Mouse (Mus musculus): ENCODE measurements around the gene Rnf207.

Gene Rnf207

GRCm38 (mm10) chr4:152292102-152292765 lies 26.6 kb downstream of the Rnf207 start:
- no peak for DNase-seq

GRCm38 (mm10) chr4:152291562-152291961 lies 27.2 kb downstream of the Rnf207 start, which contains the start of gene Hes3:
Gene Hes3 (minus strand): TSS chr4:152291662.
- DNase-seq, result no peak

- no peak for DNase-seq
These were observed 27.8 kb downstream of the Rnf207 start for GRCm38 (mm10) chr4:152290991-152291390.

GRCm38 (mm10) chr4:152290385-152290784 lies 28.4 kb downstream of the Rnf207 start:
- no peak for DNase-seq

- DNase-seq, result no peak
These were observed 30.3 kb downstream of the Rnf207 start for GRCm38 (mm10) chr4:152288398-152288945.

- DNase-seq, result no peak
These were observed 31.3 kb downstream of the Rnf207 start for GRCm38 (mm10) chr4:152287317-152288120.

- peak; percentile 70 for DNase-seq
These were observed 31.9 kb downstream of the Rnf207 start for GRCm38 (mm10) chr4:152286887-152287286.

GRCm38 (mm10) chr4:152286183-152286582 lies 32.6 kb downstream of the Rnf207 start:
- DNase-seq, result no peak

- DNase-seq, result peak; percentile 70
These were observed 33.3 kb downstream of the Rnf207 start for GRCm38 (mm10) chr4:152285505-152285904.

- DNase-seq, result peak; percentile 86
These were observed 35.4 kb downstream of the Rnf207 start for GRCm38 (mm10) chr4:152283186-152283950.

- DNase-seq, result no peak
These were observed 36.1 kb downstream of the Rnf207 start for GRCm38 (mm10) chr4:152282721-152283120.

GRCm38 (mm10) chr4:152281601-152282000 lies 37.2 kb downstream of the Rnf207 start:
- no peak for DNase-seq

GRCm38 (mm10) chr4:152278986-152279385 lies 39.8 kb downstream of the Rnf207 start:
- DNase-seq, result no peak

GRCm38 (mm10) chr4:152277916-152278315 lies 40.9 kb downstream of the Rnf207 start:
- DNase-seq, result no peak

GRCm38 (mm10) chr4:152276389-152277347 lies 42.1 kb downstream of the Rnf207 start:
- DNase-seq, result no peak

GRCm38 (mm10) chr4:152274681-152275131 lies 44.1 kb downstream of the Rnf207 start:
- peak; percentile 60 for DNase-seq

GRCm38 (mm10) chr4:152273621-152274236 lies 45.1 kb downstream of the Rnf207 start, which contains the start of gene Gpr153:
Gene Gpr153 (plus strand): TSS chr4:152274232.
- DNase-seq, result peak; percentile 33

- no peak for DNase-seq
These were observed 45.6 kb downstream of the Rnf207 start for GRCm38 (mm10) chr4:152273191-152273590.

- DNase-seq, result peak; percentile 59
These were observed 46.2 kb downstream of the Rnf207 start for GRCm38 (mm10) chr4:152272449-152273049.

GRCm38 (mm10) chr4:152272006-152272405 lies 46.8 kb downstream of the Rnf207 start:
- no peak for DNase-seq

GRCm38 (mm10) chr4:152271334-152271733 lies 47.5 kb downstream of the Rnf207 start:
- DNase-seq, result no peak

All from lung, postnatal 36 days (tissue).